Mouse (Mus musculus) gonadal fat pad, adult 2 months (tissue): ENCODE results near the gene Plekhm2. TPM values are rescaled to one million over a fixed set of nuclear protein-coding genes. Genes with fewer than 3 reads are reported as not detected.

ENCODE experiments used
- DNase-seq: peaks from one replicate; pipeline ENCODE4 v3.0.0-alpha.2; 2012; ENCODE audit warnings: low read depth
- polyA plus RNA-seq: library from polyadenylated mRNA; depleted of rRNA; stranded (reverse); fragments of >200 nt; gene quantifications from 2 replicates; pipeline ENCODE4 v1.2.3, GENCODE M21; 2012

The Plekhm2 gene
- polyA plus RNA-seq, 1 experiment = 58.2 TPM

DNA sequence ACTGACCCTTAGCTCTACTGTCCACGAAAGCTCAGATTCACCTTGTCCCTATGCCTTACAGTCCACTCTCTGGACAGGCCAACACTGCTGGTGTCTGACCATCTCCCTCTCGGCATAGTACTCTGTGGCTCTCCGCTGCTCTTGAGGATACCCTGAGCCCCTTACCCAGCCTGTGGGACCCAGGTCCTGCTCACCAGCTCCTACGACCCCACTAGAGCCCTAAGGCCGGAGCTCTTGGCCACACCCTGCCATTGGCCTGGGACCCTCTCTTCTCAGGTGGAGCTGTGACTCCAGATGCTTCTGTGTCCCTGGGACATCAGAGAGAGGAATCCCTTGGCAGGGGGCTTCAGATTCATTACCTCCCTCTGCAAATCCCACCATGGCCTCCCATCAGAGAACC is 59.3 kb downstream of the Plekhm2 start:
- no peak for DNase-seq

GRCm38 (mm10) chr4:141604493-141604892 is 60.2 kb downstream of the Plekhm2 start:
- no peak for DNase-seq

DNA sequence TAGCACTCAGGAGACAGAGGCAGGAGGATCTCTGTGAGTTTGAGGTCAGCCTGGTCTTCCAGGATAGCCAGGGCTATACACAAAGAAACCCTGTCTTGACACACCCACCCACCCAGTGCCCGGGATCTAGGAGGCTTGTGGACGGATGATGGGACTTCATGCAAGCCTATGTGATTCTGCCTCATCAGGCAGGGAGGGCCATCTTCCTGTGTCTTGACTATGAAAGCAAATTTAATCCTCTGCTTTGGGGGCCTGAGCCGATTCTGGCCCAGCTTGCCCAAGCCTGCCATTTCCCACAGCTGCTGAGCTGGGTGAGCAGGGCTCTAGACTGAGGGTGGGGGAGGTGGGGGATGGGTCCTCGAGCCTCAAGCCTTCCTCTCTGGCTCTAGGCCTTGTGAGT is 60.8 kb downstream of the Plekhm2 start:
- DNase-seq = no peak

GRCm38 (mm10) chr4:141602523-141603223 is 62.0 kb downstream of the Plekhm2 start:
- no peak for DNase-seq

DNA sequence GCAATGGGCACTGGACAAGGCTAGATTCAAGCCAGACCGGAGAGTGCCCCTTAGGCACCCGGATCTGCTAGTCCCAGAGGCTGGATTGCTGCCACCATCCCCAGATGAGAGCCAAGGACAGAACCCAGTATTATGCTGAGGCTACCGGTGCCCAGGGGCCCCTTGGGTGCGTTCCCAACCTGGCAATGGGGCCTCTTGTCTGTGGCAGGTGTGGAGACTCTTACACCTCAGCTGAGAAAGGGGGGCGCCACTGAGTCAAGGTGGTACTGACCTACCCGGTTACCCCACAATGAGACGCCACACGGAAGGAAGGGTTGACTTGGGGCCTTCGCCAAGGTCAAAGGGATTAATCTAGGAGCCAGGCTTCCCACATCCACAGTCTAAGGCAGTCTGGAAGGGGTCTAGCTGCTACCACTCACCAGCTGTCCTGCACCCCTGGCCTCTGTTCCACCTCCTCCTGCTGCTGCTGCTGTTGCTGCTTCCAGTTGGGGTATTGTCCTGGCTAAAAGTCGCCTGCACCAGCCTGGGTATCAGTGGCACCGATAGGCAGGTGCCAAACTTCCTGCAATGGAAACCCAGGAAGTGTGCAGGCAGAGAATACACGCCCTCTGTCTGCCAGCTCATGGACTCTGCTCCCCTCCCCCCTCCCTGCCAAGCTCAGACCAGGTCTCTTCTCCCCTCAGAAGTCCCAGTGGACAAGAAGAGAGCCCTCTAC is 63.4 kb downstream of the Plekhm2 start:
- no peak for DNase-seq

DNA sequence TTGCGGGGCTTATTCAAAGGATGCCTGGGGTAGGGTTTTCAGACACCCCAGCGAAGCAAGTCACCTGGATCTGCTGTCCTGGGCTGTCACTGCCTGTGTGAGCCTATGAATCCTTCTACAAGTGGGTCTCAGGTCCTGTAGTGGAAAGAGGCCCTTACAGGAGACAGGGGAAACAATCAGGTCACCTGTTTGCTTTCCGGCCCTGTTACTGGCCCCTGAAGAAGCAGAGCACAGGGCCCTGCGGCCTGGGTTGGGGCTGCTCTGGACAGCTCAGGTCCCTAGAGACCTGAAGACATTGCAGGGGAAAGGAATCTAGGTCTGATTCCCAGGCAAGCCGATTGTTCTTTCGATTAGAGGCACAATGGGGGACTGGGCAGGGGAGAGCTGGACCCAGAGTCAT is 64.3 kb downstream of the Plekhm2 start:
- no peak for DNase-seq

DNA sequence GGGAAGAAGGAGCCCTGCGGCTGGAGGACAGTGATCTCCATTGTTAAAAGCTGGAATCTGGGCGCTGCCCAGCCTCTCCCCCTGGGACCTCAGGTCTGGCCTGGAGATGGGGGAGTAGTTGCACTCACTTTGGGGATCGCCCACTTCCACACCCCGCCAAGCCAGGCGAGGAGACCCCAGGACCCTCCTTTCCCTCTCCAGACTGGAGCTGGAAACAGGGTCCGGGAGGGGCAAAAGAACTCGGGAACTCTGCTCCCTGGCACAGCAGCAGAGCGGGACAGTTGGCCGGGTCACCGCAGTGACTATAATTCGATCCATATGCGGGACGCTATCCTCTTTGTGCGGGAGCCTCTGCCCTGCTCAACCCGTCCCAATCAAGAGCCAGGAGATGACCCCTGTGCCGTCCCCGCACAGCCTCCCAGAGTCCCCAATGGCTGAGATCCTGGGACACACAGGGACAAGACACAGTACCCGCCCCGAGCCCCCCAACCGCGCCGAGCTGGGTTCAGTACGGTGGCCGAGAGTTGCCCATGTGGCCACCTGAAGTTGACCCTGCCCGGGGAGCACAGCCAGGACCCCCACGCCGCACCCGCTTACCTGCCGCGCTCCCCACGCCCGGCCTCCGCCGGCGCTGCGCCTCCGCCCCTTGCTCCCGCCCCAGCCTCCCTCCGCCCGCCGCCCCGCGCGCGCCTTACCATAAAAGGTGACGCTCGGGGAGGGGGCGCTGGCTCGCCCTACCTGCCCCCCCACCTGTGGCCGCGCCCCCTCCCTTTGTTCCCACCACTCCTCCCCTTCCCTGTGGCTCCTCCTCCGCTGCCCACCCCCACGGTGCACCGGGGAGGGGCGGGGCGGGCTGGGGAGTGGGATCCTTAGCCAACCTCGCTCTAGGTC is 65.2 kb downstream of the Plekhm2 start:
- DNase-seq = no peak

GRCm38 (mm10) chr4:141598894-141599250 is 65.8 kb downstream of the Plekhm2 start:
- no peak for DNase-seq

- no peak for DNase-seq
Observed at GRCm38 (mm10) chr4:141598199-141598893, 66.4 kb downstream of the Plekhm2 start.

DNA sequence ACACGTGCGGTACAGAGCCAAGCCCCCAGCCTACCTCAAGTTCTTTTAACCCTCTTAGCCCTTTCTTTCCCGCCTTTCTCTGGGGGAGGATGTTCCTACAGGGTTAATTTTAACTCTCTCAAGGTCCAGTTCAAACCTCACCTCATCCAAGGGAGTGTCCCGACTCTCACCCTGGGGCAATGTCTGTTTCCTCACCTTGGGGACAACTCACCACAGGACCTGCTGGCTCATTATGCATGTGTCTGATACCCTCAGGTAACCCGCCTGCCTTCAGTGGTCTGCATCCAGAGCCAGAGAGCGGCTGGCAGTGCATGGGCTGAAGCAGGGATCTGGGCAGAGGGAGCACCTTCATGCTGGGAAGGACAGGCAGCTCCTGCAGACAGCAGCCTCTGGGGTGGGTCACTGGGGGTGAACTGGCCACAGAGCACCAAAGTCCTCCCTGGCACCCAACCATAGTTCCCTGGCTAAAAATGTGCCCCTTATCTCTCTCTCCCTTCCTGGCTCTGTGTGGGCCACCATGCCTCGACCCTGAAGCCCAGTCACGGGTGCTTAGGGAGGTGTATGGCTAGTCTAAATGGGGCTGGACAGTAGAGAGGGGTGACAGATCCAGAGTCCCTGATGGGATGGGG is 67.9 kb downstream of the Plekhm2 start:
- DNase-seq = no peak

DNA sequence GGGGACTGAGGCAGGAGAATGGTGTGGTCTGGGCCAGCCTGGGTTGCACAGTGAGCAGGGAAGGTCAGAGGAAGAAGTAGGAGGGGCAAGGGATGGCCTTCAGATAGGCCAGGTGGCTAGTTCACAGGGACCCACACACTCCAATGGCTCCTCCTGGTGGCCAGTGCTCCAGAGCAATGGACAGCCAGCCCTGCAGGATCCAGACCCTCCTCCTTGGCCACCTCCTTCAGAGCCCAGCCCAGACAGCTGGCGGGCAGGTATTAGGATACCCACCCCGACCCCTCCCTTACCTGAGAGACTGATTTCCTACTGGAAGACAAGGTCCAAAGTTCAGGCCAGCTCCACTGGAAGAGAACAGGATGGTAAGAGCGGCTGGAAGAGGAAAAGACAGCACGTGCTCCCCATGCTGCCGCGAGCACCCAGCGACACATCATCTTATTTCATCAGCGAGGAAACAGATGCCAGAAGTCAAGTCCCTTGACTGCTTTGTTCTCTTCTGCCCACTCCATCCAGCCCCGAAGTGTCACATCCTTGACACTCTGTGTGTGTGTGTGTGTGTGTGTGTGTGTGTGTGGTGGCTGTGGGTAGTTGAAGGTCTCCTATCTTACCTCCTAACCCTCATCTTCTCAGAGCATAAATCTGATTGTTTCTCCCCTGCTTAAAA is 69.0 kb downstream of the Plekhm2 start:
- no peak for DNase-seq

- no peak for DNase-seq
Observed at GRCm38 (mm10) chr4:141595138-141595537, 69.6 kb downstream of the Plekhm2 start.

- DNase-seq = no peak
Observed at GRCm38 (mm10) chr4:141591547-141591946, 73.2 kb downstream of the Plekhm2 start.

DNA sequence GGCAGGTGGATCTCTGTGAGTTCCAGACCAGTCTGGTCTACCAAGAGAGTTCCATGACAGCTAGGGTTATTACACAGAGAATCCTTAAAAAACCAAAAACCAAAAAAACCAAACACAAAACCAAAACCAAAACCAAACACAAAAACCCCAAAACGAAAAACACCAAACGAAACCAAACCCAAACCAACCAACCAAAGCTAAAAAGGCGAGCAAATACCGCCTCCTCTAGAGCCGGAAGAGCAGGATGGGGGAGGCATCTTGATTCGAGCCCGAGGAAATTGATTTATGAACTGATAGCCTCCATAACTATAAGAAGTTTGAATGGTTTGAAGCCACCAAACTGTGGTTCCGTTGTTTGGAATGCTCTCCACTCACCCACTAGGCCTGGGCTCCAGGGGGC is 80.8 kb downstream of the Plekhm2 start:
- no peak for DNase-seq

DNA sequence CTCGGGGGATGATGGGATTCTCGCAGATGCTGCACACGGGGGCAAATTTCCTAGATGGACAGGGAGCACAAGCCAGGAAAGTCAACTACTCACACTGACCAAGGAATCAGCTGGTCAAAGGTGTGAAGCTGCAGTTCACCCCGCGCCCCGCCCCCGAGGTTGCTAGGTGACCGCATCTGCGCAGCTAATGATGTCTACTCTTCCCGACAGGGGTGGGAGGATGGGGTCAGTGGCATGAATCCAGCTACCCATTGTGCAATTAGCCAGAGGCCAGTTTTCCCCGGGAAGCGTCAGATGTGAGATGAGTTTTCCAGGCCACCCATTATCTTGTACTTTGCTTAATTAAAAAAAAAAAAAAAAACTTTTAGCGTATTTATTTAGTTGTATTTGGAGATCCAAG is 83.6 kb downstream of the Plekhm2 start:
- no peak for DNase-seq

GRCm38 (mm10) chr4:141578833-141579232 is 85.9 kb downstream of the Plekhm2 start:
- no peak for DNase-seq

GRCm38 (mm10) chr4:141576877-141577276 is 87.8 kb downstream of the Plekhm2 start:
- DNase-seq = no peak

- no peak for DNase-seq
Observed at GRCm38 (mm10) chr4:141576404-141576803, 88.3 kb downstream of the Plekhm2 start.
